Mouse (Mus musculus) MEL (cell line): ENCODE results near the gene Hs6st1.

Experiments used
- CTCF ChIP-seq, 3 experiments: IDR thresholded peaks in 2 of 3; conservative IDR thresholded peaks in 1 of 3; 2 replicates each; pipeline ENCODE4 v1.5.1; 2011 to 2012; ENCODE audit warnings: low read length in 3 of 3, low read depth in 2 of 3, mild to moderate bottlenecking in 2 of 3, improper control_type of control experiment in 1 of 3, inconsistent platforms in 1 of 3, mixed read lengths in 1 of 3, moderate library complexity in 1 of 3; ENCODE audit not compliant: control insufficient read depth in 1 of 3, insufficient read depth in 1 of 3, poor library complexity in 1 of 3, severe bottlenecking in 1 of 3
- ETS1 ChIP-seq: IDR thresholded peaks from 2 replicates; pipeline ENCODE4 v1.6.1; 2012; ENCODE audit warnings: low read depth, mild to moderate bottlenecking, inconsistent platforms, low read length, improper control_type of control experiment, moderate library complexity
- HCFC1 ChIP-seq: IDR thresholded peaks from 2 replicates; pipeline ENCODE4 v1.6.1; 2012; ENCODE audit warnings: low read depth, mild to moderate bottlenecking, inconsistent platforms, low read length, improper control_type of control experiment, moderate library complexity
- POLR2A ChIP-seq, 2 experiments: IDR thresholded peaks; 2 replicates each; pipeline ENCODE4 v1.6.1; 2011 to 2012; ENCODE audit warnings: low read length in 2 of 2, mild to moderate bottlenecking in 2 of 2, control low read depth in 1 of 2, improper control_type of control experiment in 1 of 2, low read depth in 1 of 2, moderate library complexity in 1 of 2; ENCODE audit not compliant: control insufficient read depth in 1 of 2, insufficient read depth in 1 of 2, poor library complexity in 1 of 2
- RAD21 ChIP-seq: IDR thresholded peaks from 2 replicates; pipeline ENCODE4 v1.6.1; 2011; ENCODE audit warnings: mild to moderate bottlenecking, low read depth, low read length, improper control_type of control experiment
- USF1 ChIP-seq: IDR thresholded peaks from 2 replicates; pipeline ENCODE4 v1.6.1; 2014; ENCODE audit warnings: low read depth, mild to moderate bottlenecking, inconsistent platforms, low read length, improper control_type of control experiment, moderate library complexity
- ZKSCAN1 ChIP-seq: IDR thresholded peaks from 2 replicates; pipeline ENCODE4 v1.6.1; 2012; ENCODE audit warnings: low read depth, mild to moderate bottlenecking, inconsistent platforms, low read length, improper control_type of control experiment, moderate library complexity

- TF ChIP-seq RAD21 = no peak
- no peak for TF ChIP-seq CTCF (IDR thresholded peaks at IDR 0.05 in 2 of 3, conservative IDR thresholded peaks at IDR 0.05 in 1 of 3; ENCODE audit: control insufficient read depth in 1 of 3, insufficient read depth in 1 of 3, low read depth in 2 of 3, low read length in 3 of 3, poor library complexity in 1 of 3, severe bottlenecking in 1 of 3)
- TF ChIP-seq HCFC1 = no peak
- TF ChIP-seq POLR2A (IDR thresholded peaks at IDR 0.05; ENCODE audit: control insufficient read depth in 1 of 2, insufficient read depth in 1 of 2, low read depth in 1 of 2, low read length in 2 of 2, poor library complexity in 1 of 2) = no peak; a peak in 1 of 4 replicates
- TF ChIP-seq USF1 = no peak
- TF ChIP-seq ETS1 = peak; percentile 75
- no peak for TF ChIP-seq ZKSCAN1
These were observed 23.0 kb downstream of the Hs6st1 start for GRCm38 (mm10) chr1:36091246-36091645.
